Mouse (Mus musculus): ENCODE measurements at regions not wholly inside any gene's neighbourhood (a gene's known extent, or its start where the extent isn't known, plus 50 kb on each side); places are given as distances from the start of the nearest gene placed in this dataset.

- no peak for DNase-seq (ENCODE audit: low spot score)
- Histone ChIP-seq H3K4me1 (0 out of 2 replicates have a peak, but pooled peaks cover 4% of the 10 kb centered on the region), H3K27ac (no peak overlapping the region), H3K27me3 (ENCODE audit: insufficient read depth, poor library complexity, severe bottlenecking) (peaks cover 51% of the 10 kb centered on the region), H3K36me3 (no peaks in the 10 kb centered on the region), H3K9me3 (no peaks in the 10 kb centered on the region), H3K4me3 (no peak overlapping the region)
- 82% methylated on average over 5 of the region's 5 CpGs for WGBS
These were observed 208.2 kb downstream of the Uaca start for GRCm38 (mm10) chr9:61002572-61002971.

GRCm38 (mm10) chr9:61008446-61008845 is 214.1 kb downstream of the Uaca start:
- 29% methylated on average over 1 of the region's 1 CpGs for WGBS
- H3K4me1 ChIP-seq, result peaks cover 8% of the 10 kb centered on the region; the same call in 1 of the 2 replicates
- peaks cover 16% of the 10 kb centered on the region; the same call in 1 of the 2 replicates for H3K27me3 ChIP-seq (ENCODE audit: insufficient read depth, poor library complexity, severe bottlenecking)
- H3K36me3 ChIP-seq, result no peaks in the 10 kb centered on the region
- H3K9me3 ChIP-seq, result no peaks in the 10 kb centered on the region
- DNase-seq (ENCODE audit: low spot score), result no peak
- H3K27ac ChIP-seq, result no peak overlapping the region
- H3K4me3 ChIP-seq, result no peak overlapping the region

DNA sequence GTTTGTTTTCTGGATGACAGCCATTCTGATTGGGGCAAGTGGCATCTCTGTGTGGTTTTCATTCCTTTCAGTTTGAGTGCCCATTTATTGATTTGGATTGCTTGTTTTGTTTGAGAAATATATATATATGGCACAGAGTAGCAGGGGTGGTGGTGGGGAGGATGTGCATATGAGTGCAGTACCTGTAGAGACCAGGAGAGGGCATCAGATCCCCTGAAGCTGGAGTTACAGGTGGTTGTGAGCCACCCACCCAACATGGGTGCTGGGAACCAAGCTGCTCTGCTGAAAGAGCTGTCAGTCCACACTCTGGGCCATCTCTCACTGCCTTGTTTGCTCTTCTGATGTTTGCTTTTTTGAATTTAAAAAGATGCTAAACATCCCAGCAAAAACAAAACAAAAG is 216.7 kb downstream of the Uaca start:
- no peak for DNase-seq (ENCODE audit: low spot score)

GRCm38 (mm10) chr9:61012771-61013540 is 218.6 kb downstream of the Uaca start:
- DNase-seq (ENCODE audit: low spot score), result no peak
- 58% methylated on average over 19 of the region's 19 CpGs for WGBS
- peaks cover 8% of the 10 kb centered on the region for H3K4me1 ChIP-seq
- no peak overlapping the region for H3K4me3 ChIP-seq
- no peaks in the 10 kb centered on the region for H3K36me3 ChIP-seq
- H3K27me3 ChIP-seq (ENCODE audit: insufficient read depth, poor library complexity, severe bottlenecking), result peaks cover 46% of the 10 kb centered on the region
- no peak overlapping the region for H3K27ac ChIP-seq
- H3K9me3 ChIP-seq, result no peaks in the 10 kb centered on the region

More for the DNA sequence above, 216.7 kb downstream of the Uaca start:
- Histone ChIP-seq H3K4me1 (peaks cover 8% of the 10 kb centered on the region; the same call in 1 of the 2 replicates), H3K27ac (no peak overlapping the region), H3K36me3 (no peaks in the 10 kb centered on the region), H3K27me3 (ENCODE audit: insufficient read depth, poor library complexity, severe bottlenecking) (peaks cover 28% of the 10 kb centered on the region), H3K9me3 (no peaks in the 10 kb centered on the region), H3K4me3 (no peak overlapping the region)

GRCm38 (mm10) chr9:61014151-61014550 is 219.8 kb downstream of the Uaca start:
- peaks cover 54% of the 10 kb centered on the region for H3K27me3 ChIP-seq (ENCODE audit: insufficient read depth, poor library complexity, severe bottlenecking)
- peaks cover 5% of the 10 kb centered on the region for H3K4me1 ChIP-seq
- H3K9me3 ChIP-seq, result no peaks in the 10 kb centered on the region
- no peaks in the 10 kb centered on the region for H3K36me3 ChIP-seq
- DNase-seq (ENCODE audit: low spot score), result no peak
- H3K4me3 ChIP-seq, result no peak overlapping the region
- H3K27ac ChIP-seq, result no peak overlapping the region
- 80% methylated on average over 8 of the region's 8 CpGs for WGBS

- no peaks in the 10 kb centered on the region for H3K36me3 ChIP-seq
- no peak overlapping the region for H3K4me3 ChIP-seq
- peaks cover 5% of the 10 kb centered on the region for H3K4me1 ChIP-seq
- no peak overlapping the region for H3K27ac ChIP-seq
- no peaks in the 10 kb centered on the region for H3K9me3 ChIP-seq
- peaks cover 54% of the 10 kb centered on the region for H3K27me3 ChIP-seq (ENCODE audit: insufficient read depth, poor library complexity, severe bottlenecking)
- 71% methylated on average over 15 of the region's 15 CpGs for WGBS
- DNase-seq (ENCODE audit: low spot score), result no peak
These were observed 221.1 kb downstream of the Uaca start for GRCm38 (mm10) chr9:61015374-61015890.

DNA sequence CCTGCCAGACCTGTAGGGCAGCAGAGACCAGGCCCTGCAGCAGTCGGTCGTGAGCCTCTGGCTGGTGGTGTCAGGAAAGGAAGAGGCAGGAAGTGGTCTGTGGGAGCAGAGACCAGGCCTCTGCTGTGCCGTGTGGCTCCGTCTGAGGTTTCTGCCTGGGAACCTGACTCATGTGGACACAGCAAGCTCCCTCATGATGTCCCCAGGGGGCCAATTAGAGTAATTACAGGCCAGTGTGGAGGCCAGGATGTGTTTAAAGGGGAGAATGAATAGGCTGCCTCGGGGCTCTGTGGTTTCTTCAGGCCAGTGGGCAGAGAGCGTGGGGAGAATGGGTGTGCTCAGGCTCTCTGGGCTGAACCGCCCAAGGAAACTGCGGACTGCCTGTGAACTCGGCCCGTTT is 222.3 kb downstream of the Uaca start:
- Histone ChIP-seq H3K4me1 (peaks cover 5% of the 10 kb centered on the region), H3K4me3 (no peak overlapping the region), H3K27me3 (ENCODE audit: insufficient read depth, poor library complexity, severe bottlenecking) (peaks cover 54% of the 10 kb centered on the region), H3K27ac (peak overlapping the region; percentile 17; the same call in 1 of the 2 replicates), H3K9me3 (no peaks in the 10 kb centered on the region), H3K36me3 (no peaks in the 10 kb centered on the region)
- 52% methylated on average over 10 of the region's 10 CpGs for WGBS
- DNase-seq (ENCODE audit: low spot score), result no peak

DNA sequence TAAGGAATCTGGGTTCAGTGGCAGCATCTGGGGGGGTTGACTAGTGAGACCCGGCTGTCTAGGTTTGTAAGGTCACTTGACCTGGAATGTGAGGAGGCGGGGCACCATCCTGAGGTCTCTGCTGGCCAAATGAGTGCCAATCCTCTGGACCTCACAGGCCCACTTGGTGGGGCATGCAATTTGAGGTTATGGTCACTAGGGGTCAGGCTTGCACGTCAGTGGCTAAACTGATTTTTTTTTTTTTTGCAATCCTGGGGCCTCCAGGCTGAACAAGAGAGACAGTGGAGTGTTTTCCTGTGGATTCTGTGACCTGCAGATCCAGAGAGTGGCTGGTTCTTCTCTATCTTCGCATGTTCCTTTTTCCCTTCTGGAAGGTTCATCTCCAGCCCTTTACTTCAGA is 225.6 kb downstream of the Uaca start:
- no peaks in the 10 kb centered on the region for H3K9me3 ChIP-seq
- no peaks in the 10 kb centered on the region; the same call in 1 of the 2 replicates for H3K4me1 ChIP-seq
- no peak overlapping the region for H3K4me3 ChIP-seq
- no peak overlapping the region for H3K27ac ChIP-seq
- H3K36me3 ChIP-seq, result no peaks in the 10 kb centered on the region
- H3K27me3 ChIP-seq (ENCODE audit: insufficient read depth, poor library complexity, severe bottlenecking), result peaks cover 40% of the 10 kb centered on the region
- 47% methylated on average over 4 of the region's 4 CpGs for WGBS
- no peak for DNase-seq (ENCODE audit: low spot score)

DNA sequence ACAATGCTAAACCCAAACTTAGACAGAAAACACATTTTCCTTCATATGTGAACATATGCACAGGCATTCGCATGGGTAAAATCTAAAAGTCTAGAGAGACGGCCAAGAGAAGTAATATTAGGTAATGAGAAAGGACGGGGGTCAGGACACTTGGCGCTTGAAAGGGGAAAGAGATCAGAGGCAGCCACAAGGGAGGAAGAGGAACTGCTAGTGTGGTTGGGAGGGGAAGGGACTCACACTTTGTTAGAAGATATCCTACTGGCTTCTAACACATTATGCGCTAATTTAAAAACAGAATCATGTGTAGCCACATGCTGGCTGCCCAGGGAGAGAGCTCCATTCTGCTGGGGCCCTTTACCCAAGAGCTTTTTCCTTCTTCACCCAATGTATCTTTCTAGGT is 227.5 kb downstream of the Uaca start:
- peaks cover 41% of the 10 kb centered on the region for H3K27me3 ChIP-seq (ENCODE audit: insufficient read depth, poor library complexity, severe bottlenecking)
- WGBS, result 84% methylated on average over 5 of the region's 5 CpGs
- no peak overlapping the region for H3K27ac ChIP-seq
- H3K4me3 ChIP-seq, result no peak overlapping the region
- H3K36me3 ChIP-seq, result no peaks in the 10 kb centered on the region
- DNase-seq (ENCODE audit: low spot score), result no peak
- H3K4me1 ChIP-seq, result no peaks in the 10 kb centered on the region
- no peaks in the 10 kb centered on the region for H3K9me3 ChIP-seq

GRCm38 (mm10) chr9:61022371-61023026 is 228.2 kb downstream of the Uaca start:
- Histone ChIP-seq H3K9me3 (no peaks in the 10 kb centered on the region), H3K27ac (no peak overlapping the region), H3K36me3 (no peaks in the 10 kb centered on the region), H3K4me1 (no peaks in the 10 kb centered on the region), H3K27me3 (ENCODE audit: insufficient read depth, poor library complexity, severe bottlenecking) (peaks cover 42% of the 10 kb centered on the region), H3K4me3 (no peak overlapping the region)
- no peak for DNase-seq (ENCODE audit: low spot score)
- 73% methylated on average over 6 of the region's 6 CpGs for WGBS

GRCm38 (mm10) chr9:61025341-61025740 is 231.0 kb downstream of the Uaca start:
- Histone ChIP-seq H3K4me3 (no peak overlapping the region), H3K36me3 (no peaks in the 10 kb centered on the region), H3K27ac (no peak overlapping the region), H3K9me3 (no peaks in the 10 kb centered on the region), H3K27me3 (ENCODE audit: insufficient read depth, poor library complexity, severe bottlenecking) (peaks cover 52% of the 10 kb centered on the region), H3K4me1 (no peaks in the 10 kb centered on the region)
- 80% methylated on average over 6 of the region's 6 CpGs for WGBS
- no peak for DNase-seq (ENCODE audit: low spot score)

GRCm38 (mm10) chr9:61028775-61029401 is 234.5 kb downstream of the Uaca start:
- Histone ChIP-seq H3K27me3 (ENCODE audit: insufficient read depth, poor library complexity, severe bottlenecking) (peaks cover 67% of the 10 kb centered on the region), H3K4me3 (no peak overlapping the region), H3K4me1 (peaks cover 20% of the 10 kb centered on the region), H3K9me3 (no peaks in the 10 kb centered on the region), H3K36me3 (no peaks in the 10 kb centered on the region), H3K27ac (no peak overlapping the region)
- DNase-seq (ENCODE audit: low spot score), result no peak
- 72% methylated on average over 12 of the region's 12 CpGs for WGBS
